Mouse (Mus musculus) liver, embryonic 14.5 days (tissue): ENCODE data around the gene 5530400C23Rik.
"Not testable (repeated sequence)": the region's sequence is repeated elsewhere in the genome, so short reads cannot be mapped to it uniquely, and the experiment has no call there.

Experiments
- CTCF ChIP-seq: IDR thresholded peaks from 2 replicates; pipeline ENCODE4 v1.5.1; 2016; ENCODE audit warnings: antibody characterized with exemption, low read depth, control low read depth
- EP300 ChIP-seq: IDR thresholded peaks from 2 replicates; pipeline ENCODE4 v1.6.1; 2016; ENCODE audit warnings: antibody characterized with exemption, low read depth

DNA sequence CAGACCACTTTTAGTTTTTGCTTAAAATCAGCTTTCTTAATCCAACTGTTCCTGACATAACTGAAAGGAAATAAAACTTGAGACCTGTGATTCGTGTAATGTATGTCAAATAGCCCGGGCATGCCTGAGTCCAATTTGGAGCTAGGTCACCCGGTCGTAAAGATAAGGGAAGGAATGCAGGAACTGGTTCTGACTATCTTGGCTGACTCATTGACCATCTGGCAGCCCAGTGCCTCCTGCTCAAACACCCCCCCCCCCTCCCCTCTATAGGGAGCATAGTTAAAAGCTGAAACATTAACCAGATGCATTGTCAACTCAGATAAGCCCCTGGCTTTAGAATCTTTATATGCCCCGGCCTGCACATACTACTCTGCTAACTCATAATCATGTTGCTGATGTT, 49.7 kb downstream of the 5530400C23Rik start:
- not testable (repeated sequence) for TF ChIP-seq CTCF, EP300
